Mouse (Mus musculus): Measurements from ENCODE around the gene Sorcs2.

DNA sequence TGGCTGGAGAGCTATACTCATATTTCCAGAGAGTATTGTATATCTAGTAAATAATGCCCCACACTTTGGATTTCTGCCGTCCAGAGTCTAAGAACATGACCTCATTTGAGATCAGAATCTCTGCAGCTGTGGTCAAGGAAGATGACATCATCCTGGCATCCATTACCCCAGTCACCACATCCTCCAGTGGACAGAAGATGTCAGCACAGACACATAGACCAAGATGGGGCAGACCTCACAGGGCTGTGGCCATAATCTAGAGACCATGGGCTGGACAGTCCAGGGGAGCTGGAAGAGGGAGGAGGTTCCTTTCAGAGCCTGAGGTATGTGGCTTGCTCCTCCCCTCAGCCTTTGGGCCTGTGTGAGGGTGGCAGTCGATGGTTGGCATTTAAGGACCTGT lies 264.0 kb downstream of the Sorcs2 start:
- TF ChIP-seq POLR2A (IDR thresholded peaks at IDR 0.05; ENCODE audit: extremely low read depth, insufficient read depth, low read length), result no peak
- TF ChIP-seq CTCF (IDR thresholded peaks at IDR 0.05; ENCODE audit: low read depth, low read length), result no peak

Data from liver, adult 2 months (tissue).